Mouse (Mus musculus) kidney, postnatal 0 days (tissue): ENCODE results near the gene Kifap3. TPM values are rescaled to one million over a fixed set of nuclear protein-coding genes. Genes with fewer than 3 reads are reported as not detected.

ENCODE experiments used
- ATAC-seq: fragments of 200-750 bp; cut with Nextera tagmentation; replicated peaks from 2 replicates; pipeline ENCODE4 v1.8.0; 2017; ENCODE audit warnings: low read depth, moderate number of reproducible peaks, moderate TSS enrichment, moderate library complexity; ENCODE audit not compliant: low FRiP score
- DNase-seq: peaks from one replicate; pipeline ENCODE4 v3.0.0-alpha.2; 2016; ENCODE audit warnings: low spot score
- H3K27ac ChIP-seq: fragments of 300-500 bp; sonication (generic); 2 replicates; pipeline ENCODE4 v1.5.1; 2014; ENCODE audit warnings: mild to moderate bottlenecking
- H3K27me3 ChIP-seq: fragments of 300-500 bp; sonication (generic); 2 replicates; pipeline ENCODE4 v1.6.1; 2014; ENCODE audit warnings: low read length, mixed read lengths; ENCODE audit not compliant: insufficient read depth
- H3K36me3 ChIP-seq: fragments of 300-500 bp; sonication (generic); 2 replicates; pipeline ENCODE4 v1.6.1; 2014; ENCODE audit warnings: low read length, mixed read lengths; ENCODE audit not compliant: insufficient read depth
- H3K4me1 ChIP-seq: fragments of 300-500 bp; sonication (generic); replicated peaks from 2 replicates; pipeline ENCODE4 v1.6.1; 2014; ENCODE audit warnings: antibody characterized with exemption, low read length, mixed read lengths; ENCODE audit not compliant: insufficient read depth
- H3K4me2 ChIP-seq: fragments of 300-500 bp; sonication (generic); 2 replicates; pipeline ENCODE4 v1.6.1; 2014; ENCODE audit warnings: mild to moderate bottlenecking, low read length, moderate library complexity, mixed read lengths
- H3K4me3 ChIP-seq: fragments of 300-500 bp; sonication (generic); replicated peaks from 2 replicates; pipeline ENCODE4 v1.5.1; 2014; ENCODE audit warnings: low read depth, low read length
- H3K9ac ChIP-seq: fragments of 300-500 bp; sonication (generic); 2 replicates; pipeline ENCODE4 v1.6.1; 2014; ENCODE audit warnings: low read depth, low read length
- H3K9me3 ChIP-seq: fragments of 300-500 bp; sonication (generic); replicated peaks from 2 replicates; pipeline ENCODE4 v1.6.1; 2016; ENCODE audit warnings: low read length, inconsistent platforms, mixed read lengths
- CTCF ChIP-seq: IDR thresholded peaks from 2 replicates; pipeline ENCODE4 v1.5.1; 2016; ENCODE audit warnings: antibody characterized with exemption, low read depth, mild to moderate bottlenecking, moderate library complexity
- WGBS: fragments of 180-500 bp; shearing (Covaris S2); extraction: QIAGEN DNeasy Blood & Tissue Kit; methylation state at CpG from one replicate; pipeline ENCODE4 v1.1.7; 2014; 5-methylcytosine and 5-hydroxymethylcytosine counted together
- polyA plus RNA-seq: library from polyadenylated mRNA; unstranded; fragments of >200 nt; fragmentation: Nextera tagmentation; extraction: Ambion mirVana; gene quantifications from 2 replicates; pipeline ENCODE4 v1.2.1, GENCODE M21; 2015

The Kifap3 gene
- polyA plus RNA-seq, 1 experiment from 2014 or later: 23.7 TPM

DNA sequence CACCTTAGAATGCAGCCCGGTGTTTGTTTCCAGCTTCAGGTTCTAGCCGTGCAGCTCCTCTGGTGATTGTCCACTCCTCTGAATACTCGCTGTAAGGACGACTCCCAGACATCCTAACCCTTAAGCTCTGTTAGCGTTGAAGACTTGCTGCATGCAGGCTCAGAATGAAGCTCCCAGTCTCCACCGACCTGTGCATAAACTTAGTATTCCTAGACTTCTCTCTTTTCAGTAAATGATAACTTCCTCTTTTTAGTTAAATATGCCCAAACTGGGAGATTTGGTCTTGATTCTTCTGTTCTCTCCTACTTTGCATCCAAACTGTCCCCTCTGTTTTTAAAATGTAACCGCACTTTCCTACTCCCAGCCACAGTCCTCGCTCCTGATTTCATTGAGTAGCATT lies 61.2 kb downstream of the Kifap3 start:
- Histone ChIP-seq H3K4me1 (no peaks in the 10 kb centered on the region), H3K4me3 (no peak overlapping the region), H3K27me3 (no peaks in the 10 kb centered on the region), H3K9ac (no peak overlapping the region), H3K4me2 (no peak overlapping the region), H3K27ac (no peak overlapping the region), H3K9me3 (no peaks in the 10 kb centered on the region), H3K36me3 (no peaks in the 10 kb centered on the region)
- no peak for TF ChIP-seq CTCF
- ATAC-seq: no peak
- WGBS: 88% methylated on average over 8 of the region's 8 CpGs
- no peak for DNase-seq

DNA sequence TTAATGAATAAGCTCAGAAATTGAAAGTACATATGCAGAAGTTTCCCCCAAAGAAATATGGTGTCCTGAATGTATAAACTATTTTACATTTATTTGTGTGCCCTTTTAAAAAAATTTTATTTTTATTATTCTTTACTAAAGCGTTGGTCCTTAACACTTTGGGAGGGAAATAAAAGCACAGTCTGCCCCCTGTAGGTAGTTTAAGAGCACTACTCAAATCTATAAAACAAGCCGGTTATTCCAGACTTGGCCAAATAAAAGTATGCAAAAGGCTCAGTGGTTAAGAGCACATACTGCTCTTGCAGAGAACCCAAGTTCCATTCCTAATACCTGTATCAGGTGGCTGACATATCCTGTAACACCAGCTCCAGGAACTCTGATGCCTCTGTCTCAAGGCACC lies 62.9 kb downstream of the Kifap3 start:
- DNase-seq (peak; percentile 41), ATAC-seq (no peak)
- WGBS: 56% methylated on average over 2 of the region's 2 CpGs
- Histone ChIP-seq H3K4me2 (no peak overlapping the region), H3K4me3 (no peak overlapping the region), H3K27ac (no peak overlapping the region), H3K36me3 (no peaks in the 10 kb centered on the region), H3K27me3 (no peaks in the 10 kb centered on the region), H3K9me3 (no peaks in the 10 kb centered on the region), H3K9ac (no peak overlapping the region), H3K4me1 (no peaks in the 10 kb centered on the region)
- peak; percentile 52 for TF ChIP-seq CTCF

GRCm38 (mm10) chr1:163843899-163844298 lies 64.5 kb downstream of the Kifap3 start:
- Histone ChIP-seq H3K4me2 (no peak overlapping the region), H3K4me3 (no peak overlapping the region), H3K4me1 (no peaks in the 10 kb centered on the region), H3K9ac (no peak overlapping the region), H3K9me3 (no peaks in the 10 kb centered on the region), H3K27me3 (no peaks in the 10 kb centered on the region), H3K27ac (no peak overlapping the region), H3K36me3 (no peaks in the 10 kb centered on the region)
- ATAC-seq (no peak), DNase-seq (no peak)
- no peak for TF ChIP-seq CTCF

DNA sequence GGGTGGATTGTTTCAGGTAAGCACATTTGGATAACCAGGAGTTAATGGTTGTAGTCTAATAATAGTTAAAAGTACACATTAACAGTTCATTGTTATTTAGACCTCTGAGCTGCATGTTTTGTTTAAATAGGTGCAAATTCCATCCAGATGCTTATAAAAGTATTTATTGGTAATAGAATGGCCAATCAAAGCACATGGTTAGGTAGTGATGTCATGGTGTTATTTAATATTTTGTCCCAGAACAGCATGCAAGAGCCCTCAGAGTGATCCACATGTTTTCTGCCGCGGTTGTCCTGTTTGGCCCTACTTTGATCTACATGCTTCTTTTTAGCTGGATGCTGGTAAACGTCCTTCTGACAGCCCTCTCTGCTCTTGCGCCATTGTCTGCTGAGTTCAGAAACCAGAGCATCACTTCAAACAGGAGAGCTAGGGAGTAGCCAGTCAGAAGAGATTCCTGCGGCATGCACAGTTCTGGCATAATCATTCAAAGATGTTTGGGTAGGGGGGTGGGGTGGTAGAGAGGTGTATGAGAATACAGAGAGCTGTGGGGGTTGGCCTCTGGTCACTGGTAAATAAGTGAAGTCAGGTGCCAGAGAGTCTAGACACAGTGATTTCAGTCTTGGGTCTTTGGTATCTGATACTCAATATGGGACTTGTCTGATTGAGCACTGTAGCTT lies 73.6 kb downstream of the Kifap3 start:
- Histone ChIP-seq H3K4me2 (no peak overlapping the region), H3K36me3 (peaks cover 9% of the 10 kb centered on the region; the same call in 1 of the 2 replicates), H3K4me1 (no peaks in the 10 kb centered on the region), H3K9me3 (no peaks in the 10 kb centered on the region), H3K4me3 (no peak overlapping the region), H3K9ac (no peak overlapping the region), H3K27ac (no peak overlapping the region), H3K27me3 (no peaks in the 10 kb centered on the region)
- no peak for TF ChIP-seq CTCF
- ATAC-seq (no peak), DNase-seq (no peak)
- WGBS: 44% methylated on average over 5 of the region's 5 CpGs

- ATAC-seq: no peak
- H3K36me3 ChIP-seq: peaks cover 9% of the 10 kb centered on the region; the same call in 1 of the 2 replicates
- H3K27ac ChIP-seq: no peak overlapping the region
- no peak for TF ChIP-seq CTCF
- no peaks in the 10 kb centered on the region for H3K4me1 ChIP-seq
- no peaks in the 10 kb centered on the region for H3K27me3 ChIP-seq
- no peak overlapping the region for H3K9ac ChIP-seq
- DNase-seq: no peak
- H3K4me3 ChIP-seq: no peak overlapping the region
- WGBS: 68% methylated on average over 2 of the region's 2 CpGs
- H3K9me3 ChIP-seq: no peaks in the 10 kb centered on the region
- no peak overlapping the region for H3K4me2 ChIP-seq
These were observed 79.0 kb downstream of the Kifap3 start for GRCm38 (mm10) chr1:163858420-163858819.

GRCm38 (mm10) chr1:163861538-163861937 lies 82.2 kb downstream of the Kifap3 start:
- Histone ChIP-seq H3K27me3 (no peaks in the 10 kb centered on the region), H3K4me3 (no peak overlapping the region), H3K4me1 (no peaks in the 10 kb centered on the region), H3K36me3 (peaks cover 12% of the 10 kb centered on the region; the same call in 1 of the 2 replicates), H3K9me3 (no peaks in the 10 kb centered on the region), H3K9ac (no peak overlapping the region), H3K27ac (no peak overlapping the region), H3K4me2 (no peak overlapping the region)
- no peak for ATAC-seq
- DNase-seq: no peak
- no peak for TF ChIP-seq CTCF

DNA sequence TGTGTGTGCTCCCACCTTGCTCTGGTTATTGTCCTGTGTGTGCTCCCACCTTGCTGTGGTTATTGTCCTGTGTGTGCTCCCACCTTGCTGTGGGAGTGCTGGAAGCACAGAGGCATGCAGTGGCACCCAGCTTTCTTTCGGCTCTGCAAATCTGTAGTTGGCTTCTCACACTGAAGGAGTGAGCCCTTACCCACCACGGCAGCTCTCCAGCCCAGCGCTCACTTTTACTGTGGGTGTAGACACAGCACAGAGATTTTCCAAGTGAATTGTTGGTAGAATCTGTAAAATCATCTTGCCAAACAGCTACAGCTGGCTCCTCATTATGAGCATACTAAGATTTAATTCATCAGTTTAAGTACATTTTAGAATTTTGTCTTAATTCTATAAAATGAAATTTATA lies 93.8 kb downstream of the Kifap3 start:
- TF ChIP-seq CTCF: no peak
- 81% methylated on average over 3 of the region's 3 CpGs for WGBS
- Histone ChIP-seq H3K4me2 (no peak overlapping the region), H3K9me3 (no peaks in the 10 kb centered on the region), H3K9ac (no peak overlapping the region), H3K4me3 (no peak overlapping the region), H3K36me3 (no peaks in the 10 kb centered on the region), H3K27ac (no peak overlapping the region), H3K27me3 (no peaks in the 10 kb centered on the region), H3K4me1 (no peaks in the 10 kb centered on the region)
- ATAC-seq (no peak), DNase-seq (no peak)
